Mouse (Mus musculus) ES-E14 (cell line): ENCODE results near the gene Tpst2.

ENCODE experiments used
- MAFK ChIP-seq: IDR thresholded peaks from 2 replicates; pipeline ENCODE4 v1.6.1; 2014; ENCODE audit warnings: mild to moderate bottlenecking, low read depth, low read length, inconsistent platforms; ENCODE audit not compliant: insufficient read depth
- ZC3H11A ChIP-seq: IDR thresholded peaks from 2 replicates; pipeline ENCODE4 v1.6.1; 2012; ENCODE audit warnings: low read depth, mild to moderate bottlenecking, inconsistent platforms, low read length, borderline replicate concordance

- TF ChIP-seq ZC3H11A (no peak), MAFK (no peak)
Measured at GRCm38 (mm10) chr5:112272934-112273333, 3.6 kb upstream of the Tpst2 start.
